Mouse (Mus musculus): ENCODE measurements around the gene Sh2d4b. TPM values are rescaled to one million over a fixed set of nuclear protein-coding genes. Genes with fewer than 3 reads are reported as not detected.

The Sh2d4b gene
- 0.40 TPM for polyA plus RNA-seq (2017; shearing (Covaris generic))

GRCm38 (mm10) chr14:40893196-40893595 is at the start of gene Sh2d4b:
TSS of gene Sh2d4b (minus strand) at chr14:40893266.

Other genes with a start within 250 kb of the Sh2d4b start
- gene Tspan14, start 73.5 kb upstream of the Sh2d4b start, polyA plus RNA-seq (2017; shearing (Covaris generic)), result 120 TPM
- 15.1 TPM for gene Fam213a, start 120.5 kb upstream of the Sh2d4b start, polyA plus RNA-seq (2017; shearing (Covaris generic))
- gene Dydc2, start 175.9 kb upstream of the Sh2d4b start, polyA plus RNA-seq (2017; shearing (Covaris generic)), result not detected
- not detected for gene Dydc1, start 179.6 kb upstream of the Sh2d4b start, polyA plus RNA-seq (2017; shearing (Covaris generic))
- gene Mat1a, start 211.8 kb upstream of the Sh2d4b start, polyA plus RNA-seq (2017; shearing (Covaris generic)), result not detected
- gene Sftpa1, start 238.5 kb upstream of the Sh2d4b start, polyA plus RNA-seq (2017; shearing (Covaris generic)), result 0.13 TPM